Mouse (Mus musculus) neural tube, embryonic 13.5 days (tissue): ENCODE data around the gene Slx1b. TPM values are rescaled to one million over a fixed set of nuclear protein-coding genes. Genes with fewer than 3 reads are reported as not detected.
A peak's percentile ranks its signal among the peaks of the same experiment; 100 is the strongest.
"Not testable (repeated sequence)": the region's sequence is repeated elsewhere in the genome, so short reads cannot be mapped to it uniquely, and the experiment has no call there.

ENCODE experiments used
- ATAC-seq: fragments of 200-750 bp; cut with Nextera tagmentation; 2 replicates; pipeline ENCODE4 v1.8.0; 2017; ENCODE audit warnings: low read depth, mild to moderate bottlenecking, moderate TSS enrichment, moderate library complexity
- H3K27ac ChIP-seq: fragments of 300-500 bp; sonication (generic); replicated peaks from 2 replicates; pipeline ENCODE4 v1.5.1; 2015; ENCODE audit warnings: moderate library complexity, mild to moderate bottlenecking, inconsistent platforms
- H3K27me3 ChIP-seq: fragments of 300-500 bp; sonication (generic); 2 replicates; pipeline ENCODE4 v1.6.1; 2015; ENCODE audit warnings: mild to moderate bottlenecking, inconsistent platforms
- H3K36me3 ChIP-seq: fragments of 300-500 bp; sonication (generic); 2 replicates; pipeline ENCODE4 v1.6.1; 2015; ENCODE audit warnings: mild to moderate bottlenecking, inconsistent platforms
- H3K4me1 ChIP-seq: fragments of 300-500 bp; sonication (generic); replicated peaks from 2 replicates; pipeline ENCODE4 v1.6.1; 2015; ENCODE audit warnings: inconsistent platforms
- H3K4me2 ChIP-seq: fragments of 300-500 bp; sonication (generic); 2 replicates; pipeline ENCODE4 v1.6.1; 2015; ENCODE audit warnings: inconsistent platforms, mild to moderate bottlenecking, moderate library complexity
- H3K4me3 ChIP-seq: fragments of 300-500 bp; sonication (generic); 2 replicates; pipeline ENCODE4 v1.5.1; 2015; ENCODE audit warnings: mild to moderate bottlenecking, inconsistent platforms
- H3K9ac ChIP-seq: fragments of 300-500 bp; sonication (generic); 2 replicates; pipeline ENCODE4 v1.6.1; 2015; ENCODE audit warnings: moderate library complexity, mild to moderate bottlenecking, inconsistent platforms
- H3K9me3 ChIP-seq: fragments of 300-500 bp; sonication (generic); 2 replicates; pipeline ENCODE4 v1.6.1; 2016; ENCODE audit warnings: inconsistent platforms
- WGBS: fragments of 180-500 bp; shearing (Covaris S2); methylation state at CpG from one replicate; pipeline ENCODE4 v1.1.7; 2015; 5-methylcytosine and 5-hydroxymethylcytosine counted together
- polyA plus RNA-seq: library from polyadenylated mRNA; unstranded; fragments of >200 nt; fragmentation: Nextera tagmentation; extraction: Ambion mirVana; gene quantifications from 2 replicates; pipeline ENCODE4 v1.2.1, GENCODE M21; 2015

The Slx1b gene
- 16.2 and 20.5 TPM in 2 replicates for polyA plus RNA-seq

DNA sequence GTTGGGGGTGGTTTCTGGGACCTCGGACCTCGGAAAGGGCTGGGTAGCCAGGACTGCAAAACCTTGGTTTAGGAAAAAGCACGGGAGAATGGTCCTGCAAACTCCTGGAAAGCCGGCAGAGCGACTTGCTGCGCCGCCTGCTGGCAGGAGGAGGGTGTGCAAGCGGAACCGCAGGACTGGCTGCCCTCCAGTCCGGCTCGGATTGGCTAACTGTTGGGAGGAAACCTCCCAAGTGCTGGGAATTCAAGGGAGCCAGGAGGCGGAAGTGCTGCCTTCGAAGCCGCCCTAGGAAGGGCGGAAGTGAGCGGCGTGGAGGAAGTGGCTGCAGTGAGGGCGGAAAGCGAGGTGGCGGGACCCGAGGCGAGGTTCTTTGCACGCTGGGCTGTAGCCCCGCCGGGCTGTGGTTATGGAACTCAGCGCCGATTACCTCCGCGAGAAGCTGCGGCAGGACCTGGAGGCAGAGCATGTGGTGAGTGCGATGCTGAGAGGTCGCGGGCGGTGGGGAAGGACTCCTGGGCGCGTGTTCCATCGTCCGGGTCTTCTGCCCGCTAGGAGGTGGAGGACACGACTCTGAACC lies at the start of gene Slx1b:
Slx1b (minus strand) TSS at position 154 of the 577 bp plus-strand sequence.
- Histone ChIP-seq H3K27ac (peak within 1 kb of the TSS; percentile 95), H3K27me3 (no peaks in the 10 kb centered on the region), H3K4me3 (peak within 1 kb of the TSS; percentile 81), H3K9ac (peak within 1 kb of the TSS; percentile 87), H3K4me2 (peak within 1 kb of the TSS; percentile 94), H3K36me3 (peaks cover 37% of the 10 kb centered on the region), H3K4me1 (peaks cover 36% of the 10 kb centered on the region), H3K9me3 (no peaks in the 10 kb centered on the region)
- ATAC-seq = peak; percentile 98
- WGBS = 3% methylated on average over 40 of the region's 40 CpGs

DNA sequence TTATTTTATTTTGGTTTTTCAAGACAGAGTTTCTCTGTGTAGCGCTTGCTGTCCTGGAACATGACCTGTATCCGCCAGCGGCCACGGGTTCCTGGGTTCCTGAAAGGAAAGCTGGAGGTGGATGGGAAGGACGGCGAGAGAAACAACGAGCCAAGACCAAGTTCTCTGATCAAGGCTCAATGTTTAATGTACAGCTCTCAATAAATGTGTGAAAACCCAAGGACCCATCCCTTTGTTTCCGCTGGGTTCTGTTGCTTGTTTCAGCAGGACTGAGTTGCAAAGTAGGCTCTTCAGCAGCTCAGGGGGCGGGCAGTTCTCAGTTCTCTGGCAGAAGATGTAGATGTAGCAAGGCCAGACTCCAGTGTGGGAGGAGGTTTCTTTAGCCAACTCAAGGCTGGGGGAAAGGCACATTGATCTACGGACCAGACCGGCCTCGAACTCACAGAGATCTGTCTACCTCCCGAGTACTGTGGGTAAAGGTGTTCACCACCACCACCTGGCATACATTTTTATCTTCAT lies 46.4 kb upstream of the Slx1b start:
- 92% methylated on average over 13 of the region's 13 CpGs for WGBS
- no peak overlapping the region for H3K4me2 ChIP-seq
- no peak for ATAC-seq

DNA sequence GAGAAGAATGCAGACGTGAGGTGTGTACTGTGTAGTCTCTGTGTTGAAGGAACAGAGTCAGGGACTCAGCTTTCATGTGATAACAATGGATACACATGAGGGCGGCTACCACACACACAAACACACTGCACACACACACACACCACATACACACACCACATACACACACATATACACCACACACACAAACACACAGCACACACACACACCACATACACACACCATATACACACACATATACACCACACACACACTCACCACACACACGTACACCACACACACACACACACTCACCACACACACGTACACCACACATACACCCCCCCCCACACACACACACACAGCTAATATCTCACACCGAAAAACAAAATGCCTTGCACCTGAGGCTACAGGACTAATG lies 45.9 kb upstream of the Slx1b start:
- no peaks in the 10 kb centered on the region for H3K27me3 ChIP-seq
- H3K9ac ChIP-seq = no peak overlapping the region
- 84% methylated on average over 5 of the region's 5 CpGs for WGBS
- no peak overlapping the region for H3K4me3 ChIP-seq
- H3K4me2 ChIP-seq = no peak overlapping the region
- H3K9me3 ChIP-seq = no peaks in the 10 kb centered on the region
- H3K4me1 ChIP-seq = no peaks in the 10 kb centered on the region
- H3K36me3 ChIP-seq = no peaks in the 10 kb centered on the region
- no peak overlapping the region for H3K27ac ChIP-seq
- ATAC-seq = no peak

More for the DNA sequence above, 46.4 kb upstream of the Slx1b start:
- Histone ChIP-seq H3K9me3 (no peaks in the 10 kb centered on the region), H3K27ac (no peak overlapping the region), H3K27me3 (no peaks in the 10 kb centered on the region), H3K4me1 (no peaks in the 10 kb centered on the region), H3K9ac (no peak overlapping the region), H3K36me3 (no peaks in the 10 kb centered on the region), H3K4me3 (no peak overlapping the region)

DNA sequence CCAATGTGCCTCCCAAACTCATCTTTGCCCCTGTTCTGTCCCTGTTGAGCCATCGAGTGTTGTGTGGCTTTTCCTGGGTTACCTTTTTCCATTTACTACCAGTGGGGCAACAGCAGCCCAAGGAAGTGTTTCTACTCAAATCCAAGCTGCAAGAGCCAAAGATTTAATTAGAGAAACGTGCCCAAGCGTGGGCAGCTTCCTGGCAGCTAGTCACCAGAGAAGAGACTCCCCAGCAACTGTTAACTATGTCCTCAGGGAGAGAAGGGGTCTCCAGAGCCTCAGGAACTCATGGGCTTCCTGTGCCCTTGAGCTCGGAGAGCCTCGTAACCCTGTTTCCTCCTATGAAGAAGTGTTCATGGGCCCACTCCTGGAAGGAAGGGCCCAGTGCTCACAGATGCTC lies 45.4 kb upstream of the Slx1b start:
- H3K4me3 ChIP-seq = no peak overlapping the region
- 86% methylated on average over 5 of the region's 5 CpGs for WGBS
- H3K4me2 ChIP-seq = no peak overlapping the region
- H3K36me3 ChIP-seq = no peaks in the 10 kb centered on the region
- H3K27me3 ChIP-seq = no peaks in the 10 kb centered on the region
- no peak overlapping the region for H3K9ac ChIP-seq
- ATAC-seq = no peak
- no peaks in the 10 kb centered on the region for H3K4me1 ChIP-seq
- H3K27ac ChIP-seq = no peak overlapping the region
- no peaks in the 10 kb centered on the region for H3K9me3 ChIP-seq

DNA sequence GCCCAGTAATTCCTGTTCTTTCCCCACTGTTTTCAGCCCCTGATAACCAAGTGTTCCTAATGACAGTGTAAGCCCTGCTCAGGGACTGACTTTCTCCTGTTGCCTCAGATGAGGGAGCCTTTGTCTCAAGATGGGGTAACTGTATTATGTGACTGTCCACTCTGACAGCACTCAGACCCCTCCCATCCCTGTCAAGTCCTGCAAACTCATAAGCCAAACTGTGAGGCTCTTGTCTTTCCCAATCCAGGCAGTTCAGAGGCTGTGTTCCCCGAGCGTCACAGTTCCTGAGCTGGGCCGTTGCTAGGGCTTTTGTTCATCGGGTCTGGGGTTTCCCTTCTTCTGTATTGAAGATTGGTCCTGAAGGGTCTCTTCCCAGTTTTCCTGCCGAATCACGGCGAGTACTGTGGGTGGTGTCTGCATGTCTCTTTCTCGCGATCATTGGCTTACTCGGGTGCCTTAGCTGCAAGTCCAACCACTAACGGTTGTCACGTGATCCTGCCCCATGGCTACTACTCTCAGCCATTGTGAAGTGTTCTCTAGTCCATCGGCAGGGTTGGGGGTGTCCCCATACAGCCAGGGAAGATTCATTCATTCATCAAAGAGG lies 44.6 kb upstream of the Slx1b start:
- Histone ChIP-seq H3K4me1 (no peaks in the 10 kb centered on the region), H3K27me3 (no peaks in the 10 kb centered on the region), H3K4me2 (no peak overlapping the region), H3K4me3 (no peak overlapping the region), H3K36me3 (no peaks in the 10 kb centered on the region), H3K9me3 (no peaks in the 10 kb centered on the region), H3K9ac (no peak overlapping the region), H3K27ac (no peak overlapping the region)
- no peak for ATAC-seq
- WGBS = 78% methylated on average over 13 of the region's 13 CpGs

DNA sequence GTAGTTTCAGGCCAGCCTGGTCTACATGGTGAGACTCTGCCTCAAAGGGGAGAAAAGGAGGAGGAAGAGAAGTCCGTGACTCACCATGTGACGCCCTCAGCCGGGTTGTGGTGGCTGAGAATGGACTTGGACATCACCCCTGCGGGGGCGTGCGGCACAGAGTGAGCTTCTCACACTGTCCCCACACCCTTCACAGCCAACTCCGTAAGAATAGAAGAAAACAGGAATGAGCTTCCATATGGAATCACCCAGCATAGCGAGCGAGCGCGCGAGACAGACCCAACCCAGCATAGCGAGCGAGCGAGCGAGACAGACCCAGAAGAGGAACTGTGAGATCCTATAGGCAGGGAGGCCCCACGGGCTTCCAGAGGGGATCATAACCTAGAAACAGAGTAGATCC lies 44.0 kb upstream of the Slx1b start:
- Histone ChIP-seq H3K36me3 (no peaks in the 10 kb centered on the region), H3K4me2 (no peak overlapping the region), H3K4me1 (no peaks in the 10 kb centered on the region), H3K27me3 (no peaks in the 10 kb centered on the region), H3K4me3 (no peak overlapping the region), H3K27ac (no peak overlapping the region), H3K9ac (no peak overlapping the region), H3K9me3 (no peaks in the 10 kb centered on the region)
- 86% methylated on average over 17 of the region's 17 CpGs for WGBS
- no peak for ATAC-seq

DNA sequence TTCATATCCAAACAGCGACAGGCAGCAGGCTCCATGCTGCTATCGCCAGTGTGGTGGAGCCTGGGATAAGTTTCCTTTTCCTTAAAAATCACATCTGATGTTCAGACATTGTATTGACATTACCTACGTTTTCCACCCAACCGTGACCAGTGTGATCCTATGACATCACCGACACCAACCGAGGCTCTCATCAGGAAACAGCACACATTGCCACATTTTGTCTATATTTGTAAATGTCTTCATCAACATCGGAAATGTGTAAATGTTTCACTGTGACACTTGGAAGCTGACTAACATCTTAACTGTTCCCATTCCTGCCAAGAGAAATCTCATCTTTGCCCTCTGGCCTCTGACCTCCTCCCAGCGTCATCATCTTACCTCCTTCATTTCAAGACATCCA lies 40.5 kb upstream of the Slx1b start:
- 81% methylated on average over 8 of the region's 8 CpGs for WGBS
- Histone ChIP-seq H3K9ac (no peak overlapping the region), H3K4me2 (no peak overlapping the region), H3K4me1 (no peaks in the 10 kb centered on the region), H3K9me3 (no peaks in the 10 kb centered on the region), H3K27me3 (no peaks in the 10 kb centered on the region), H3K27ac (no peak overlapping the region), H3K4me3 (no peak overlapping the region), H3K36me3 (no peaks in the 10 kb centered on the region)
- no peak for ATAC-seq

DNA sequence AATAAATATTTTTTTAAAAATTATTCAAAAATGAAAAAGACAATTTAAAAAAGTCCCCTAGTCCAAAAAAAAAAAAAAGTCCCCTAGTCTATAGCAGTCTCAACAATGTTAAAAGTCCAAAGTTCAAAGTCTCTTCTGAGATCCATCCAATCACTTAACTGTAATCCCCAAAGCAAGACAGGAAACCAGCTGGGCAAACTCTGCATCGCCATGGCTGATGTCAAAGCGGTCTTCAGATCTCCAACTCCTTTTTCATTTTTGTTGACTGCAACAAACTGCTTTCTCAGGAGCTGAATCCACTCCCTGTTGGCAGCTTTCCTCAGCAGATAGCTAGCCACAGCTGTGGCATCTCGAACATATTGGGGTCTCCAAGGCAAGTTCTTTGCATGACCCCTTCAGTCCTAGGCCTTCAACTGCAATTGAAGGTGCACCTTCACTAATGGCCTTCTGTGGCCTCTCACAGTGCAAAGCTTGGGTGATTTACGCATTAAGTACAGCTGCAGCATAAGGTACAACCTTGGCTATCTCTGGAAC lies 34.7 kb upstream of the Slx1b start:
- not testable (repeated sequence) for ATAC-seq, H3K4me3 ChIP-seq, H3K27me3 ChIP-seq, H3K36me3 ChIP-seq, H3K27ac ChIP-seq, H3K9ac ChIP-seq, H3K4me1 ChIP-seq, H3K9me3 ChIP-seq, H3K4me2 ChIP-seq
- WGBS = 87% methylated on average over 4 of the region's 4 CpGs

DNA sequence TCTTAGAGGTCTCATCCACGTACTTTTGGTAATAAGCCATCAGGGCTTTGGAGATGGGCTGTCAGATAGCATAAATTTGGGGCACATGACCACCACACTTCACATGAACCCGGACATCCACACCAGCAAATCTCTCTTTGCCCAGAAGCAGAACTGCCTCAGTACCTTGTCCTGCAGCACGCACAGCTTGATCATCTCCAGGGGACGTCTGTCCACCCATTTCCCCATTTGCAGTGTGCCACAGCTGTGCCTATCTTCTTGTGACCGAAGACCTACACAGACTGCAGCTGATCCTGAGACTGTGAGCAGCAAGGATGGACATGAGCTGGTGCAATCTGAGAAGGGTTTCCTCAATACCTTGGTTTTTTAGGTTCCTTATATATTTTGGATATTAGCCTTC lies 30.1 kb upstream of the Slx1b start:
- no peaks in the 10 kb centered on the region for H3K9me3 ChIP-seq
- no peak overlapping the region for H3K9ac ChIP-seq
- 84% methylated on average over 5 of the region's 5 CpGs for WGBS
- H3K27ac ChIP-seq = no peak overlapping the region
- no peak overlapping the region for H3K4me3 ChIP-seq
- no peaks in the 10 kb centered on the region for H3K4me1 ChIP-seq
- H3K4me2 ChIP-seq = no peak overlapping the region
- no peaks in the 10 kb centered on the region for H3K36me3 ChIP-seq
- no peaks in the 10 kb centered on the region for H3K27me3 ChIP-seq
- ATAC-seq = no peak

DNA sequence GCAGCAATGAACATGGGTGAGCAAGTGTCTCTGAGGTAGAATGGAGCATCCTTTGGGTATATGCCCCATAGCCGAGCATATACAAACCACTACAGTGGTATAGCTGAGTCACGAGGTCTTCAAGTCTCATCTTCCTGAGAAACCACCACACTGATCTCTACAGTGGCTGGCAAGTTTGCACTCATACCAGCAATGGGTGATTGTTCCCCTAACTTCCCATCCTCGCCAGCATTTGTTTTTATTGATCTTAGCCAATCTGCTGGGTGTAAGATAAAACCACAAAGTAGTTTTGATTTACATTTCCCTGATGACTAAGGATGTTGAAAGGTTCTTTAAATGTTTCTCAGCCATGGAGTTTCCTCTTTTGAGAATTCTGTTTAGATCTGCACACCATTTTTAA lies 29.5 kb upstream of the Slx1b start:
- Histone ChIP-seq H3K9ac (no peak overlapping the region), H3K36me3 (no peaks in the 10 kb centered on the region), H3K27me3 (no peaks in the 10 kb centered on the region), H3K4me2 (no peak overlapping the region), H3K4me1 (no peaks in the 10 kb centered on the region), H3K9me3 (no peaks in the 10 kb centered on the region), H3K27ac (no peak overlapping the region), H3K4me3 (no peak overlapping the region)
- WGBS = 76% methylated on average over 3 of the region's 3 CpGs
- no peak for ATAC-seq

DNA sequence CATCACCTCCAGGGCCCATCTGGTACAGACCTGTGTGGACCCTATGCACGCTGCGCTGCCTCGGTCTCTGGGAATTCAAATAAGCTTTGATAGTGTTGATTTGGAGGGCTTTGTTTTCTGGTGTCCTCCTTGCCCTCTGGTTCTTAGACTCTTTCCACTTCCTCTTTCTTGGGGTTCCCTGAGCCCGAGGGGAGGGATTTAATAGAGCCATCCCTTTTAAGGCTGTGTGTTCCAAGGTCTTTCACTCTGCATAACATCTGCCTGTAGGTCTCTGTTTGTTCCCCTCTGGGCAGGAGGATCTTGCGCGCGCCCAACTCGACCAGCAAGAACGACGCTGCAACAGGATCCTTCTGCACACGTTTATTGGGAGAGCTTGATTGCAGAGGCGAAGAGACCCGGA lies 26.1 kb upstream of the Slx1b start:
- Histone ChIP-seq H3K27me3 (no peaks in the 10 kb centered on the region), H3K4me1 (no peaks in the 10 kb centered on the region), H3K9ac (no peak overlapping the region), H3K4me3 (no peak overlapping the region), H3K9me3 (no peaks in the 10 kb centered on the region), H3K4me2 (no peak overlapping the region), H3K36me3 (no peaks in the 10 kb centered on the region), H3K27ac (no peak overlapping the region)
- 91% methylated on average over 13 of the region's 13 CpGs for WGBS
- ATAC-seq = no peak

DNA sequence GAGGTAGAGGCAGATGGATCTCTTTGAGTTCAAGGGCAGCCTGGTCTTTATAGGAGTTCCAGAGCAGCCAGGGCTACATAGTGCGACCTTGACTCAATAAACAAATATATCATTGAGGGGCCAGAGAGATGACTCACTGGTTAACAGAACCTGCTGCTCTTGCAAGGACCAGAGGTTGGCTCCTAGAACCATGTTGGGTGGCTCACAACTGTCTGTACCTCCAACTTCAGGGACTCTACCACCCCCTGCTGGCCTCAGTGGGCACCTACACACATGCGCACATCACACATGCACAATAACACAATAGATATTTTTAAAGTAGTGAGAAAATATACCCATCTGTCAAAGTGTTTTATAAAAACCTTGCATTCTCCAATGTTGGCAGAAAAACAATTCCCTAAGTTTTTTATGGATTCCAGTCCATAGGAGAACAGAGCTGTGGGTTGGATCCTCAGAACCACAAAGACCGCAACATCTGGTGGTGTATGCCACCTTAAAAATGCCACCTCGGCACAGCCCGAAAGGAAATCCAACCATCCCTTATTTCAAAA lies 23.3 kb upstream of the Slx1b start:
- H3K36me3 ChIP-seq = no peaks in the 10 kb centered on the region

More for the DNA sequence above, 23.3 kb upstream of the Slx1b start:
- Histone ChIP-seq H3K9me3 (no peaks in the 10 kb centered on the region), H3K4me3 (no peak overlapping the region), H3K27me3 (no peaks in the 10 kb centered on the region), H3K9ac (no peak overlapping the region), H3K4me1 (no peaks in the 10 kb centered on the region), H3K27ac (no peak overlapping the region), H3K4me2 (no peak overlapping the region)
- 96% methylated on average over 5 of the region's 5 CpGs for WGBS
- no peak for ATAC-seq
